Mouse (Mus musculus) intestine, embryonic 14.5 days (tissue): ENCODE results near the gene Kcp. TPM values are rescaled to one million over a fixed set of nuclear protein-coding genes. Genes with fewer than 3 reads are reported as not detected.

ENCODE experiments used
- ATAC-seq: fragments of 200-750 bp; cut with Nextera tagmentation; replicated peaks from 2 replicates; pipeline ENCODE4 v1.8.0; 2017; ENCODE audit warnings: low read depth, moderate number of reproducible peaks, moderate TSS enrichment, moderate library complexity; ENCODE audit not compliant: low FRiP score, low TSS enrichment
- DNase-seq: peaks from one replicate; pipeline ENCODE4 v3.0.0-alpha.2; 2018; ENCODE audit warnings: low spot score
- H3K27ac ChIP-seq: fragments of 300-500 bp; sonication (generic); 2 replicates; pipeline ENCODE4 v1.5.1; 2014; ENCODE audit warnings: low read depth, mild to moderate bottlenecking, control low read depth
- H3K27me3 ChIP-seq: fragments of 300-500 bp; sonication (generic); replicated peaks from 2 replicates; pipeline ENCODE4 v1.6.1; 2014; ENCODE audit warnings: low read length, control low read depth; ENCODE audit not compliant: control insufficient read depth, insufficient read depth
- H3K36me3 ChIP-seq: fragments of 300-500 bp; sonication (generic); 2 replicates; pipeline ENCODE4 v1.6.1; 2014; ENCODE audit warnings: low read length, control low read depth; ENCODE audit not compliant: control insufficient read depth, insufficient read depth
- H3K4me1 ChIP-seq: fragments of 300-500 bp; sonication (generic); replicated peaks from 2 replicates; pipeline ENCODE4 v1.6.1; 2014; ENCODE audit warnings: low read length, control low read depth, mixed read lengths; ENCODE audit not compliant: control insufficient read depth, insufficient read depth
- H3K4me2 ChIP-seq: fragments of 300-500 bp; sonication (generic); 2 replicates; pipeline ENCODE4 v1.6.1; 2014; ENCODE audit warnings: low read length
- H3K4me3 ChIP-seq: fragments of 300-500 bp; sonication (generic); 2 replicates; pipeline ENCODE4 v1.5.1; 2014; ENCODE audit warnings: low read depth, low read length, control low read depth, mixed read lengths
- H3K9ac ChIP-seq: fragments of 300-500 bp; sonication (generic); 2 replicates; pipeline ENCODE4 v1.6.1; 2014; ENCODE audit warnings: mild to moderate bottlenecking, low read length
- H3K9me3 ChIP-seq: fragments of 300-500 bp; sonication (generic); 2 replicates; pipeline ENCODE4 v1.6.1; 2016; ENCODE audit warnings: low read length, control low read depth; ENCODE audit not compliant: control insufficient read depth
- WGBS: fragments of 180-500 bp; shearing (Covaris S2); extraction: QIAGEN DNeasy Blood & Tissue Kit; methylation state at CpG from one replicate; pipeline ENCODE4 v1.1.7; 2014; 5-methylcytosine and 5-hydroxymethylcytosine counted together
- polyA plus RNA-seq: library from polyadenylated mRNA; unstranded; fragments of >200 nt; fragmentation: Nextera tagmentation; extraction: Ambion mirVana; gene quantifications from 2 replicates; pipeline ENCODE4 v1.2.1, GENCODE M21; 2014

Gene Kcp
- polyA plus RNA-seq, 1 experiment from 2014 or later: 25.2 TPM

GRCm38 (mm10) chr6:29428171-29428570, 79.6 kb downstream of the Kcp start:
- no peak for DNase-seq
- 67% methylated on average over 4 of the region's 4 CpGs for WGBS
- no peak overlapping the region for H3K9ac ChIP-seq
- no peaks in the 10 kb centered on the region for H3K9me3 ChIP-seq
- H3K27ac ChIP-seq: no peak overlapping the region
- no peak for ATAC-seq
- no peak overlapping the region for H3K4me2 ChIP-seq
- no peaks in the 10 kb centered on the region for H3K36me3 ChIP-seq
- H3K4me3 ChIP-seq: no peak overlapping the region
- H3K4me1 ChIP-seq: peaks cover 10% of the 10 kb centered on the region; the same call in 1 of the 2 replicates
- H3K27me3 ChIP-seq: peaks cover 3% of the 10 kb centered on the region; the same call in 1 of the 2 replicates

GRCm38 (mm10) chr6:29426331-29426730, 81.4 kb downstream of the Kcp start:
- Histone ChIP-seq H3K4me3 (no peak overlapping the region), H3K27ac (no peak overlapping the region), H3K4me2 (no peak overlapping the region), H3K27me3 (no peaks in the 10 kb centered on the region), H3K9me3 (no peaks in the 10 kb centered on the region), H3K36me3 (no peaks in the 10 kb centered on the region), H3K9ac (no peak overlapping the region), H3K4me1 (no peaks in the 10 kb centered on the region; the same call in 1 of the 2 replicates)
- DNase-seq (no peak), ATAC-seq (no peak)
- WGBS: 71% methylated on average over 6 of the region's 6 CpGs

- H3K4me3 ChIP-seq: no peak overlapping the region
- no peaks in the 10 kb centered on the region for H3K4me1 ChIP-seq
- 92% methylated on average over 8 of the region's 8 CpGs for WGBS
Observed at GRCm38 (mm10) chr6:29425118-29425517, 82.6 kb downstream of the Kcp start.

More at GRCm38 (mm10) chr6:29425118-29425517, 82.6 kb downstream of the Kcp start:
- Histone ChIP-seq H3K27me3 (no peaks in the 10 kb centered on the region), H3K9me3 (no peaks in the 10 kb centered on the region), H3K9ac (no peak overlapping the region), H3K27ac (no peak overlapping the region), H3K36me3 (no peaks in the 10 kb centered on the region), H3K4me2 (no peak overlapping the region)
- DNase-seq: no peak
- ATAC-seq: no peak

Other genes with a start within 250 kb of the Kcp start
- 38.1 and 42.8 TPM in 2 replicates for gene Hilpda, start 235.5 kb downstream of the Kcp start, polyA plus RNA-seq
- gene Fam71f2, start 228.4 kb downstream of the Kcp start, polyA plus RNA-seq: 0.20 and 0.48 TPM in 2 replicates
- 0.11 and 0.26 TPM in 2 replicates for gene Fam71f1, start 188.8 kb downstream of the Kcp start, polyA plus RNA-seq
- 331 and 354 TPM in 2 replicates for gene Calu, start 159.9 kb downstream of the Kcp start, polyA plus RNA-seq
- gene Opn1sw, start 119.5 kb downstream of the Kcp start, polyA plus RNA-seq: 0.41 and 0.69 TPM in 2 replicates
- 12.3 and 14.7 TPM in 2 replicates for gene Ccdc136, start 111.6 kb downstream of the Kcp start, polyA plus RNA-seq
- gene Flnc, start 74.7 kb downstream of the Kcp start, polyA plus RNA-seq: 14.7 and 15.8 TPM in 2 replicates
- gene Atp6v1f, start 40.2 kb downstream of the Kcp start, polyA plus RNA-seq: 291 and 300 TPM in 2 replicates
- 0.28 TPM in 1 of 2 replicates, not detected in the other for gene Atp6v1fnb, start 36.5 kb downstream of the Kcp start, polyA plus RNA-seq
- gene Irf5, start 18.7 kb upstream of the Kcp start, polyA plus RNA-seq: 6.9 and 7.7 TPM in 2 replicates
- 91.2 and 107 TPM in 2 replicates for gene Tnpo3, start 101.9 kb upstream of the Kcp start, polyA plus RNA-seq
- gene Tspan33, start 186.3 kb upstream of the Kcp start, polyA plus RNA-seq: 1.8 and 3.3 TPM in 2 replicates
- 46.5 and 48.0 TPM in 2 replicates for gene Smo, start 227.6 kb upstream of the Kcp start, polyA plus RNA-seq